Mouse (Mus musculus) myocyte (in vitro differentiated cells): ENCODE data around the gene Iqcb1. TPM values are rescaled to one million over a fixed set of nuclear protein-coding genes. Genes with fewer than 3 reads are reported as not detected.

Experiments
- H3K27me3 ChIP-seq: one replicate; pipeline ENCODE4 v1.6.1; 2011; ENCODE audit not compliant: control insufficient read depth, insufficient read depth, insufficient read length
- H3K36me3 ChIP-seq: one replicate; pipeline ENCODE4 v1.6.1; 2011; ENCODE audit not compliant: control insufficient read depth, insufficient read depth
- H3K4me2 ChIP-seq: one replicate; pipeline ENCODE4 v1.6.1; 2011; ENCODE audit warnings: low read depth, control low read depth
- H3K4me3 ChIP-seq: one replicate; pipeline ENCODE4 v1.5.1; 2011; ENCODE audit warnings: mild to moderate bottlenecking, control low read depth, moderate library complexity
- H3K79me2 ChIP-seq: one replicate; pipeline ENCODE4 v1.6.1; 2011; ENCODE audit not compliant: control insufficient read depth, insufficient read depth
- H3ac ChIP-seq: one replicate; pipeline ENCODE4 v1.6.1; 2011; ENCODE audit not compliant: control insufficient read depth, insufficient read length
- CEBPB ChIP-seq: IDR thresholded peaks from 2 replicates; pipeline ENCODE4 v1.6.1; 2011; ENCODE audit warnings: mild to moderate bottlenecking, moderate library complexity; ENCODE audit not compliant: poor library complexity, insufficient read depth, severe bottlenecking
- E2F4 ChIP-seq: IDR thresholded peaks from one replicate; pipeline ENCODE4 v1.6.1; 2011; ENCODE audit warnings: mild to moderate bottlenecking, control low read depth, moderate library complexity; ENCODE audit not compliant: insufficient read depth
- MAX ChIP-seq: IDR thresholded peaks from one replicate; pipeline ENCODE4 v1.6.1; 2011; ENCODE audit warnings: low read depth, mild to moderate bottlenecking, control low read depth
- MYOD1 ChIP-seq, 3 experiments: IDR thresholded peaks; one replicate each; pipeline ENCODE4 v1.6.1; 2011; ENCODE audit warnings: control low read depth in 2 of 3, low read depth in 2 of 3, mild to moderate bottlenecking in 2 of 3, moderate library complexity in 1 of 3; ENCODE audit not compliant: insufficient read length in 2 of 3, control insufficient read depth in 1 of 3
- MYOG ChIP-seq, 3 experiments: IDR thresholded peaks; one replicate each; pipeline ENCODE4 v1.6.1; 2011; ENCODE audit warnings: control low read depth in 2 of 3, low read depth in 2 of 3, mild to moderate bottlenecking in 2 of 3; ENCODE audit not compliant: insufficient read length in 2 of 3, control insufficient read depth in 1 of 3, insufficient read depth in 1 of 3
- POLR2A ChIP-seq: IDR thresholded peaks from one replicate; pipeline ENCODE4 v1.6.1; 2011; ENCODE audit warnings: low read depth, mild to moderate bottlenecking, control low read depth, moderate library complexity; ENCODE audit not compliant: insufficient read length
- POLR2AphosphoS2 ChIP-seq: IDR thresholded peaks from one replicate; pipeline ENCODE4 v1.6.1; 2011; ENCODE audit warnings: low read depth, control low read depth; ENCODE audit not compliant: insufficient read length
- REST ChIP-seq: IDR thresholded peaks from one replicate; pipeline ENCODE4 v1.6.1; 2011; ENCODE audit warnings: mild to moderate bottlenecking, control low read depth, moderate library complexity; ENCODE audit not compliant: insufficient read depth, insufficient read length
- SRF ChIP-seq: IDR thresholded peaks from one replicate; pipeline ENCODE4 v1.6.1; 2011; ENCODE audit warnings: low read depth; ENCODE audit not compliant: control insufficient read depth, insufficient read length
- TCF12 ChIP-seq: IDR thresholded peaks from one replicate; pipeline ENCODE4 v1.6.1; 2011; ENCODE audit warnings: mild to moderate bottlenecking, control low read depth; ENCODE audit not compliant: poor library complexity, insufficient read depth, severe bottlenecking
- TCF3 ChIP-seq: IDR thresholded peaks from one replicate; pipeline ENCODE4 v1.6.1; 2011; ENCODE audit warnings: low read depth, control low read depth; ENCODE audit not compliant: insufficient read length
- USF1 ChIP-seq: IDR thresholded peaks from one replicate; pipeline ENCODE4 v1.6.1; 2011; ENCODE audit warnings: low read depth, mild to moderate bottlenecking, control low read depth, moderate library complexity
- polyA plus RNA-seq: library from polyadenylated mRNA; unstranded; fragments of >200 nt; fragmentation: generic; extraction: Trizol; gene quantifications from one replicate; pipeline ENCODE4 v1.2.1, GENCODE M21; 2012; ENCODE audit warnings: missing spikeins

Gene Iqcb1
- polyA plus RNA-seq, 1 experiment, result 3.2 TPM

- no peaks in the 10 kb centered on the region for H3K79me2 ChIP-seq
- no peak overlapping the region for H3K4me2 ChIP-seq
- H3ac ChIP-seq, result no peak overlapping the region
- TF ChIP-seq POLR2A, result no peak
- TF ChIP-seq SRF, result no peak
- no peak for TF ChIP-seq E2F4
- no peak for TF ChIP-seq CEBPB
- TF ChIP-seq MAX, result no peak
- TF ChIP-seq TCF12, result no peak
- TF ChIP-seq MYOG (IDR thresholded peaks at IDR 0.05; ENCODE audit: control insufficient read depth in 1 of 3, insufficient read depth in 1 of 3, insufficient read length in 2 of 3, low read depth in 2 of 3), result no peak
- TF ChIP-seq REST, result no peak
- no peak for TF ChIP-seq USF1
- no peak for TF ChIP-seq MYOD1 (IDR thresholded peaks at IDR 0.05; ENCODE audit: control insufficient read depth in 1 of 3, insufficient read length in 2 of 3, low read depth in 2 of 3)
- no peak for TF ChIP-seq POLR2AphosphoS2
- no peak for TF ChIP-seq TCF3
- peaks cover 15% of the 10 kb centered on the region for H3K36me3 ChIP-seq
- no peaks in the 10 kb centered on the region for H3K27me3 ChIP-seq
- H3K4me3 ChIP-seq, result no peak overlapping the region
Observed at GRCm38 (mm10) chr16:36891415-36891814, 63.2 kb downstream of the Iqcb1 start.

- peaks cover 21% of the 10 kb centered on the region for H3K36me3 ChIP-seq
- no peaks in the 10 kb centered on the region for H3K79me2 ChIP-seq
- TF ChIP-seq POLR2AphosphoS2 (no peak), TCF12 (no peak), TCF3 (no peak), POLR2A (no peak), MYOG (IDR thresholded peaks at IDR 0.05; ENCODE audit: control insufficient read depth in 1 of 3, insufficient read depth in 1 of 3, insufficient read length in 2 of 3, low read depth in 2 of 3) (no peak), E2F4 (no peak), SRF (no peak), MAX (no peak), CEBPB (no peak), USF1 (no peak), MYOD1 (IDR thresholded peaks at IDR 0.05; ENCODE audit: control insufficient read depth in 1 of 3, insufficient read length in 2 of 3, low read depth in 2 of 3) (no peak), REST (no peak)
- no peak overlapping the region for H3K4me3 ChIP-seq
- no peak overlapping the region for H3K4me2 ChIP-seq
- H3ac ChIP-seq, result no peak overlapping the region
- H3K27me3 ChIP-seq, result no peaks in the 10 kb centered on the region
Observed at GRCm38 (mm10) chr16:36893317-36893716, 65.1 kb downstream of the Iqcb1 start.

GRCm38 (mm10) chr16:36896712-36897111 is 68.5 kb downstream of the Iqcb1 start:
- Histone ChIP-seq H3K36me3 (peaks cover 30% of the 10 kb centered on the region), H3K79me2 (no peaks in the 10 kb centered on the region), H3K27me3 (no peaks in the 10 kb centered on the region), H3ac (no peak overlapping the region), H3K4me3 (no peak overlapping the region), H3K4me2 (no peak overlapping the region)
- TF ChIP-seq REST, result no peak
- TF ChIP-seq E2F4, result no peak
- no peak for TF ChIP-seq MYOG (IDR thresholded peaks at IDR 0.05; ENCODE audit: control insufficient read depth in 1 of 3, insufficient read depth in 1 of 3, insufficient read length in 2 of 3, low read depth in 2 of 3)
- TF ChIP-seq TCF12, result no peak
- TF ChIP-seq SRF, result no peak
- no peak for TF ChIP-seq MYOD1 (IDR thresholded peaks at IDR 0.05; ENCODE audit: control insufficient read depth in 1 of 3, insufficient read length in 2 of 3, low read depth in 2 of 3)

DNA sequence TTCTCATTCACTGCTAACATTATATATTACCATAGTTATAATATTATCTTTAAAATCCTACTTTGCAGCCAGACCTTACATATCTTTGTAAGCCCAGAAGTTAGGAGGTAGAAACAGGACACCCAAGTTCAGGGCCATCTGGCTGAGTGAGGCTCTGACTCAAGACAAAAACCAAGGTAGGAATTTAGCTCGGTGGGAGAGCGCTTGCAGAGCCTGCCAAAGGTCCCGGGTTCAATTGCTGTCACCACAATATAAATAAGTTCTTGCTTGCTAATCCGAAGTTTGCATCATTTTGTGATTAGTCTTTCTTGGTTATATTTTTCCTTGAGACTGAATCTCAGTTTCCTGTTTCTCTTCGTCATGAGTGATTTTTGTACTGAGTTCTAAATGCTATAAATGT is 75.0 kb downstream of the Iqcb1 start:
- no peaks in the 10 kb centered on the region for H3K27me3 ChIP-seq
- H3K4me2 ChIP-seq, result no peak overlapping the region
- TF ChIP-seq REST (no peak), SRF (no peak), E2F4 (no peak), MAX (no peak), TCF12 (no peak), TCF3 (no peak), POLR2A (no peak), MYOD1 (IDR thresholded peaks at IDR 0.05; ENCODE audit: control insufficient read depth in 1 of 3, insufficient read length in 2 of 3, low read depth in 2 of 3) (no peak), POLR2AphosphoS2 (no peak), MYOG (IDR thresholded peaks at IDR 0.05; ENCODE audit: control insufficient read depth in 1 of 3, insufficient read depth in 1 of 3, insufficient read length in 2 of 3, low read depth in 2 of 3) (no peak), USF1 (no peak), CEBPB (no peak)
- peaks cover 30% of the 10 kb centered on the region for H3K36me3 ChIP-seq
- H3ac ChIP-seq, result no peak overlapping the region
- H3K4me3 ChIP-seq, result no peak overlapping the region
- no peaks in the 10 kb centered on the region for H3K79me2 ChIP-seq

GRCm38 (mm10) chr16:36911909-36912308 is 83.7 kb downstream of the Iqcb1 start:
- H3K79me2 ChIP-seq, result no peaks in the 10 kb centered on the region

More at GRCm38 (mm10) chr16:36911909-36912308, 83.7 kb downstream of the Iqcb1 start:
- Histone ChIP-seq H3K4me3 (no peak overlapping the region), H3K4me2 (no peak overlapping the region), H3K27me3 (no peaks in the 10 kb centered on the region), H3ac (no peak overlapping the region), H3K36me3 (peaks cover 29% of the 10 kb centered on the region)
- TF ChIP-seq E2F4, result no peak
- no peak for TF ChIP-seq MYOD1 (IDR thresholded peaks at IDR 0.05; ENCODE audit: control insufficient read depth in 1 of 3, insufficient read length in 2 of 3, low read depth in 2 of 3)
- TF ChIP-seq CEBPB, result no peak
- no peak for TF ChIP-seq TCF3
- TF ChIP-seq SRF, result no peak
- no peak for TF ChIP-seq REST
- no peak for TF ChIP-seq MAX
- no peak for TF ChIP-seq POLR2A
- TF ChIP-seq MYOG (IDR thresholded peaks at IDR 0.05; ENCODE audit: control insufficient read depth in 1 of 3, insufficient read depth in 1 of 3, insufficient read length in 2 of 3, low read depth in 2 of 3), result no peak
- TF ChIP-seq POLR2AphosphoS2, result no peak
- no peak for TF ChIP-seq USF1
- TF ChIP-seq TCF12, result no peak
